ENCODE assay signal across 10 mouse cellular contexts in genomic region chr15:99001451-99001931, GRCm38 (mm10). TPM values are rescaled to one million over a fixed set of nuclear protein-coding genes. Genes with fewer than 3 reads are reported as not detected.
A peak's percentile ranks its signal among the peaks of the same experiment; 100 is the strongest.
DNase-seq lines count a peak whose midpoint lies in the region; ATAC-seq lines count a peak whose summit lies in the region.
"Had no signal": no experiment of that assay in that cellular context is flagged by ENCODE, and none has a peak within 500 bp of the region (broad histone marks: within the 10 kb centered on the region; RNA-seq: fewer than 3 reads in every experiment).

No protein-coding gene starts in this region.

- 11% methylated on average over 17 of the region's 17 CpGs for WGBS in stomach, embryonic 15.5 days

- H3K27me3 ChIP-seq in stomach, embryonic 15.5 days (replicated peaks) = no peaks in the 10 kb centered on the region

- peaks cover 11% of the 10 kb centered on the region for H3K4me1 ChIP-seq in stomach, embryonic 15.5 days

- H3K36me3 ChIP-seq in stomach, embryonic 15.5 days = no peaks in the 10 kb centered on the region
- H3K36me3 ChIP-seq: G1E had no signal

- DNase-seq in kidney, adult 18-20 months = peak; percentile 54
- no peak for DNase-seq in kidney, adult 8-10 months
- peak; percentile 46 for DNase-seq in embryo, embryonic 9.5 days (ENCODE audit: extremely low spot score)
- peak; percentile 50 for DNase-seq in heart, postnatal 4 days
- DNase-seq in liver = peak; percentile 32
- no peak for DNase-seq in layer of hippocampus, adult 9-10 months (ENCODE audit: low spot score)
- no peak for DNase-seq in spleen, postnatal 36 days (ENCODE audit: low spot score in 2 of 2)

- H3K27ac ChIP-seq in stomach, embryonic 15.5 days = no peak overlapping the region

- peak overlapping the region; percentile 63 for H3K4me2 ChIP-seq in stomach, embryonic 15.5 days

- H3K4me3 ChIP-seq in stomach, embryonic 15.5 days (replicated peaks) = peak overlapping the region; percentile 24; the same call in 1 of the 2 replicates

- H3K9ac ChIP-seq in stomach, embryonic 15.5 days = no peak overlapping the region

- H3K9me3 ChIP-seq in stomach, embryonic 15.5 days = no peaks in the 10 kb centered on the region
- H3K9me3 ChIP-seq: G1E had no signal

- ATAC-seq in stomach, embryonic 15.5 days (ENCODE audit: insufficient read depth, low FRiP score, low read depth) = peak; percentile 19; the same call in 1 of the 2 replicates

RNA-seq across cellular contexts. Expression of gene Tuba1c, which starts 28.2 kb away (rescaled TPM):
- 100 to 1,000 TPM; 200 to 203 TPM for total RNA-seq in heart, postnatal 4 days (2021)
- 196 and 204 TPM in 2 replicates for polyA plus RNA-seq in stomach, embryonic 15.5 days (2015; fragmentation: Nextera tagmentation; extraction: Ambion mirVana)

RNA-seq across cellular contexts. Expression of gene Tuba1a, which starts 48.0 kb away (rescaled TPM):
- 100 to 1,000 TPM; 435 TPM for total RNA-seq in heart, postnatal 4 days (2021)
- polyA plus RNA-seq in stomach, embryonic 15.5 days (2015; fragmentation: Nextera tagmentation; extraction: Ambion mirVana) = 915 and 964 TPM in 2 replicates

RNA-seq across cellular contexts. Expression of gene Gm49450, which starts 48.1 kb away (rescaled TPM):
- total RNA-seq in heart, postnatal 4 days (2021) = not detected
- polyA plus RNA-seq in stomach, embryonic 15.5 days (2015; fragmentation: Nextera tagmentation; extraction: Ambion mirVana) = not detected in 2 replicates
- total RNA-seq: G1E; hematopoietic stem cell, adult 5-6 weeks had no signal
- polyA plus RNA-seq: G1E had no signal

RNA-seq across cellular contexts. Expression of gene Prph, which starts 53.5 kb away (rescaled TPM):
- total RNA-seq in heart, postnatal 4 days (2021) = 1 to 10 TPM in 1 of 2 experiments, under 1 TPM in 1; 0.60 to 1.3 TPM
- polyA plus RNA-seq in stomach, embryonic 15.5 days (2015; fragmentation: Nextera tagmentation; extraction: Ambion mirVana) = 33.5 and 38.7 TPM in 2 replicates
- total RNA-seq: G1E; hematopoietic stem cell, adult 5-6 weeks had no signal
- polyA plus RNA-seq: G1E had no signal

Comparison
In these comparisons a context has a peak if more than half of its experiments do, and no peak if none do; other contexts are left out.
1. DNase-seq: peak in kidney, adult 18-20 months (single experiment), embryo, embryonic 9.5 days (single experiment), heart, postnatal 4 days (single experiment) and liver (single experiment); none in kidney, adult 8-10 months (0 of 2), layer of hippocampus, adult 9-10 months (single experiment) and spleen, postnatal 36 days (0 of 2).